Mouse (Mus musculus): ENCODE measurements around the gene Elmsan1. TPM values are rescaled to one million over a fixed set of nuclear protein-coding genes. Genes with fewer than 3 reads are reported as not detected.

Gene Elmsan1
- polyA plus RNA-seq, 3 experiments from 2014 or later: 3.9 to 9.5 (median 7.2) TPM

Other genes with a start within 250 kb of the Elmsan1 start
- gene Heatr4, start 234.0 kb downstream of the Elmsan1 start, polyA plus RNA-seq (2017; shearing (Covaris generic)): not detected
- 10 to 100 TPM; 24.2 to 35.2 (median 24.9) TPM for gene Acot2, start 231.0 kb downstream of the Elmsan1 start, polyA plus RNA-seq (2017; shearing (Covaris generic))
- gene Acot1, start 209.4 kb downstream of the Elmsan1 start, polyA plus RNA-seq (2017; shearing (Covaris generic)): not detected
- gene Acot4, start 180.5 kb downstream of the Elmsan1 start, polyA plus RNA-seq (2017; shearing (Covaris generic)): under 1 TPM in 1 of 3 experiments, not detected in 2; 0.16 TPM
- not detected for gene Gm49366, start 179.9 kb downstream of the Elmsan1 start, polyA plus RNA-seq (2017; shearing (Covaris generic))
- gene Acot3, start 166.7 kb downstream of the Elmsan1 start, polyA plus RNA-seq (2017; shearing (Covaris generic)): not detected
- gene Acot5, start 149.6 kb downstream of the Elmsan1 start, polyA plus RNA-seq (2017; shearing (Covaris generic)): not detected
- gene Acot6, start 118.2 kb downstream of the Elmsan1 start, polyA plus RNA-seq (2017; shearing (Covaris generic)): 1 to 10 TPM in 1 of 3 experiments, under 1 TPM in 2; 0.38 to 1.0 (median 0.47) TPM
- gene Dnal1, start 104.5 kb downstream of the Elmsan1 start, polyA plus RNA-seq (2017; shearing (Covaris generic)): 1 to 10 TPM in 1 of 3 experiments, not detected in 2; 1.0 TPM
- gene Pnma1, start 70.4 kb downstream of the Elmsan1 start, polyA plus RNA-seq (2017; shearing (Covaris generic)): under 1 TPM in 2 of 3 experiments, not detected in 1; 0.40 to 0.44 TPM
- 10 to 100 TPM; 39.1 to 48.8 (median 47.6) TPM for gene Ptgr2, start 66.4 kb upstream of the Elmsan1 start, polyA plus RNA-seq (2017; shearing (Covaris generic))
- 10 to 100 TPM; 48.6 to 67.0 (median 55.4) TPM for gene Zfp410, start 98.0 kb upstream of the Elmsan1 start, polyA plus RNA-seq (2017; shearing (Covaris generic))
- gene Coq6, start 142.8 kb upstream of the Elmsan1 start, polyA plus RNA-seq (2017; shearing (Covaris generic)): 10 to 100 TPM; 18.4 to 22.7 (median 19.4) TPM
- 1 to 10 TPM in 1 of 3 experiments, under 1 TPM in 2; 0.30 to 1.3 (median 0.43) TPM for gene Fam161b, start 143.0 kb upstream of the Elmsan1 start, polyA plus RNA-seq (2017; shearing (Covaris generic))
- gene Entpd5, start 190.1 kb upstream of the Elmsan1 start, polyA plus RNA-seq (2017; shearing (Covaris generic)): 10 to 100 TPM; 22.4 to 28.4 (median 24.5) TPM
- under 1 TPM; 0.30 to 0.69 (median 0.60) TPM for gene Bbof1, start 190.2 kb upstream of the Elmsan1 start, polyA plus RNA-seq (2017; shearing (Covaris generic))
- 10 to 100 TPM; 31.0 to 35.6 (median 31.9) TPM for gene Rnf113a2, start 198.3 kb upstream of the Elmsan1 start, polyA plus RNA-seq (2017; shearing (Covaris generic))
- 10 to 100 TPM in 2 of 3 experiments, 1 to 10 TPM in 1; 3.9 to 17.8 (median 16.4) TPM for gene Aldh6a1, start 232.1 kb upstream of the Elmsan1 start, polyA plus RNA-seq (2017; shearing (Covaris generic))
- gene Lin52, start 232.5 kb upstream of the Elmsan1 start, polyA plus RNA-seq (2017; shearing (Covaris generic)): 10 to 100 TPM; 25.6 to 29.4 (median 25.6) TPM